Comparison of ENCODE assay signal across 33 mouse cellular contexts in the genomic region with DNA sequence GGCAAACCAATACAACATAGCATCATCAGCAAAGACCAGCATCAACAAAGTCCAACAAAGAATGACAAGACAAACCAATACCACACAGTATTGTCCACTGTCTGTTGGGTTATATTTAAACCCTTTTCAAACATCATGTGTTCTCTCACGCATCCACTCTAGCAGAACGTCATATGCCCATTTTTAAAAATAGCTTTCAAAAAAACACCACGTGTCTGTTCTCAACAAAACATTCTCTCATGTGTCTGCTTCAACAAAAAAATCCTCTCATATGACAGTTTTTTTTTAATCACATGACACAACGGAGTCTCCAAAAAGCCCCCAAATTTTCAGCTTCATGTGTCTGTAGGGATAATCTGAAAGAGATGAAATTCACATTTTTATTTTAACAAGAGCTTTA. TPM values are rescaled to one million over a fixed set of nuclear protein-coding genes. Genes with fewer than 3 reads are reported as not detected.
DNase-seq lines count a peak whose midpoint lies in the region; ATAC-seq and TF ChIP-seq lines count a peak whose summit lies in the region.
"Had no signal": no experiment of that assay in that cellular context is flagged by ENCODE, and none has a peak within 500 bp of the region (broad histone marks: within the 10 kb centered on the region; RNA-seq: fewer than 3 reads in every experiment).

No protein-coding gene starts in this region.

- WGBS in intestine, postnatal 0 days = 79% methylated on average over 4 of the region's 4 CpGs

- no peak for TF ChIP-seq EP300 in CH12.LX (IDR thresholded peaks at IDR 0.05; ENCODE audit: low read length)

- in situ Hi-C loops in CH12.LX (cut with MboI; ENCODE audit: low pct_ligation_motif_present, low pct_unique_long_range_greater_than_20kb, low sequenced_read_pairs) = no loop called here

- TF ChIP-seq RAD21 in CH12.LX (IDR thresholded peaks at IDR 0.05; ENCODE audit: low read depth, low read length) = no peak; the same call in 1 of the 2 replicates

- DNase-seq in spleen, postnatal 36 days (ENCODE audit: low spot score in 2 of 2) = peak; percentile 56 to 69
- DNase-seq in spleen, adult 12 weeks (ENCODE audit: low spot score) = no peak
- peak; percentile 30 for DNase-seq in CH12.LX (ENCODE audit: extremely low read depth)
- DNase-seq in naive thymus-derived CD4-positive, alpha-beta T cell, adult 2 months (ENCODE audit: low read depth) = peak; percentile 58
- no peak for DNase-seq in lung, postnatal 36 days
- DNase-seq in heart, postnatal 25 days (ENCODE audit: low spot score) = no peak
- DNase-seq: adrenal gland, postnatal 10 days; adrenal gland, postnatal 36 days; cerebellum, adult 11 months; cerebellum, adult 2 months; cerebellum, adult 9-11 months; cerebellum, postnatal 25 days; forebrain, postnatal 0 days; gastrocnemius, adult 2 months; gastrocnemius, postnatal 14 days; heart, adult 11 months; heart, postnatal 10 days; heart, postnatal 4 days had no signal

- H3K9me3 ChIP-seq in CH12.LX (replicated peaks; ENCODE audit: low read length) = no peaks in the 10 kb centered on the region
- no peaks in the 10 kb centered on the region for H3K9me3 ChIP-seq in intestine, postnatal 0 days (ENCODE audit: control insufficient read depth)
- H3K9me3 ChIP-seq: embryonic facial prominence, embryonic 12.5 days; embryonic facial prominence, embryonic 15.5 days; heart, embryonic 12.5 days; heart, embryonic 15.5 days; intestine, embryonic 15.5 days had no signal

- ATAC-seq in intestine, postnatal 0 days = no peak
- ATAC-seq: forebrain, embryonic 14.5 days; forebrain, postnatal 0 days; intestine, embryonic 15.5 days had no signal

- dilution Hi-C loops in CH12.LX (cut with MboI; ENCODE audit: extremely low pct_ligation_motif_present, extremely low pct_unique_long_range_greater_than_20kb, low sequenced_read_pairs) = no loop called here

- no peak overlapping the region for H3K27ac ChIP-seq in CH12.LX (ENCODE audit: insufficient read depth, low read depth)
- no peak overlapping the region for H3K27ac ChIP-seq in intestine, postnatal 0 days (ENCODE audit: low read depth, low read length)
- H3K27ac ChIP-seq: embryonic facial prominence, embryonic 12.5 days; embryonic facial prominence, embryonic 15.5 days; gastrocnemius, adult 2 months; heart, embryonic 15.5 days; hindbrain, embryonic 14.5 days; intestine, embryonic 15.5 days had no signal

- H3K4me1 ChIP-seq in CH12.LX (ENCODE audit: control insufficient read depth in 1 of 2, insufficient read depth in 2 of 2) = peaks cover 4 to 23% of the 10 kb centered on the region in 2 experiments; a peak in 3 of 4 replicates
- no peaks in the 10 kb centered on the region for H3K4me1 ChIP-seq in intestine, postnatal 0 days (replicated peaks; ENCODE audit: control insufficient read depth, insufficient read depth, low read length)
- H3K4me1 ChIP-seq: embryonic facial prominence, embryonic 12.5 days; embryonic facial prominence, embryonic 15.5 days; heart, embryonic 12.5 days; heart, embryonic 15.5 days; intestine, embryonic 15.5 days had no signal

- TF ChIP-seq POLR2A in CH12.LX (IDR thresholded peaks at IDR 0.05; ENCODE audit: low read depth, low read length) = no peak

- intact Hi-C loops in heart, postnatal 25 days (cut with DNase I) = no loop called here

- no peak overlapping the region for H3K9ac ChIP-seq in CH12.LX (ENCODE audit: insufficient read depth, low read depth)
- H3K9ac ChIP-seq in intestine, postnatal 0 days (ENCODE audit: low read depth, low read length) = no peak overlapping the region
- H3K9ac ChIP-seq: embryonic facial prominence, embryonic 12.5 days; embryonic facial prominence, embryonic 15.5 days; forebrain, postnatal 0 days; heart, embryonic 12.5 days; heart, embryonic 15.5 days; hindbrain, embryonic 14.5 days; intestine, embryonic 15.5 days had no signal

- no peaks in the 10 kb centered on the region for H3K27me3 ChIP-seq in CH12.LX (replicated peaks)
- no peaks in the 10 kb centered on the region for H3K27me3 ChIP-seq in intestine, postnatal 0 days (replicated peaks; ENCODE audit: control insufficient read depth, insufficient read depth, low read length)
- H3K27me3 ChIP-seq: embryonic facial prominence, embryonic 12.5 days; embryonic facial prominence, embryonic 15.5 days; heart, embryonic 12.5 days; heart, embryonic 15.5 days; intestine, embryonic 15.5 days had no signal

- no peak overlapping the region; the same call in 1 of the 2 replicates for H3K4me2 ChIP-seq in CH12.LX (ENCODE audit: insufficient read depth, low read depth, poor library complexity, severe bottlenecking)
- no peak overlapping the region for H3K4me2 ChIP-seq in intestine, postnatal 0 days (replicated peaks; ENCODE audit: low read depth)
- H3K4me2 ChIP-seq: embryonic facial prominence, embryonic 12.5 days; embryonic facial prominence, embryonic 15.5 days; heart, embryonic 12.5 days; heart, embryonic 15.5 days; hindbrain, embryonic 14.5 days; intestine, embryonic 15.5 days had no signal

- H3K79me2 ChIP-seq in CH12.LX (replicated peaks; ENCODE audit: control insufficient read depth, extremely low read depth, insufficient read depth, poor library complexity, severe bottlenecking) = no peaks in the 10 kb centered on the region

- no peaks in the 10 kb centered on the region for H3K36me3 ChIP-seq in CH12.LX (replicated peaks in 1 of 2; ENCODE audit: control insufficient read depth in 1 of 2, insufficient read depth in 1 of 2, low read length in 1 of 2)
- no peaks in the 10 kb centered on the region for H3K36me3 ChIP-seq in intestine, postnatal 0 days (ENCODE audit: control insufficient read depth, insufficient read depth)
- H3K36me3 ChIP-seq: embryonic facial prominence, embryonic 12.5 days; embryonic facial prominence, embryonic 15.5 days; heart, embryonic 12.5 days; heart, embryonic 15.5 days; intestine, embryonic 15.5 days had no signal

- H3K4me3 ChIP-seq in CH12.LX (replicated peaks in 1 of 3; ENCODE audit: low read depth in 2 of 3, low read length in 2 of 3, poor library complexity in 1 of 3) = no peak overlapping the region
- no peak overlapping the region for H3K4me3 ChIP-seq in intestine, postnatal 0 days (ENCODE audit: low read depth, low read length)
- H3K4me3 ChIP-seq: embryonic facial prominence, embryonic 12.5 days; embryonic facial prominence, embryonic 15.5 days; gastrocnemius, adult 2 months; heart, embryonic 12.5 days; heart, embryonic 15.5 days; intestine, embryonic 15.5 days had no signal

- TF ChIP-seq CTCF in CH12.LX (conservative IDR thresholded peaks at IDR 0.05 in 1 of 2, IDR thresholded peaks at IDR 0.05 in 1 of 2; ENCODE audit: low read depth in 2 of 2, low read length in 2 of 2) = no peak
- TF ChIP-seq CTCF in intestine, postnatal 0 days (IDR thresholded peaks at IDR 0.05; ENCODE audit: low read depth) = no peak

TF ChIP-seq in CH12.LX, 34 proteins besides CTCF, POLR2A, EP300 and RAD21 (continues in another document):
- TF ChIP-seq MAX (IDR thresholded peaks at IDR 0.05; ENCODE audit: low read length) (peak; percentile 81), IRF4 (IDR thresholded peaks at IDR 0.05; ENCODE audit: low read depth, low read length) (no peak), NELFE (IDR thresholded peaks at IDR 0.05; ENCODE audit: low read depth, low read length) (no peak), MAFK (IDR thresholded peaks at IDR 0.05; ENCODE audit: insufficient replicate concordance, low read length) (peak; percentile 31; the same call in 1 of the 2 replicates), ZC3H11A (IDR thresholded peaks at IDR 0.05; ENCODE audit: low read depth, low read length) (no peak), JUN (IDR thresholded peaks at IDR 0.05; ENCODE audit: insufficient read depth, low read depth, low read length) (no peak), ZNF384 (IDR thresholded peaks at IDR 0.05; ENCODE audit: low read depth, low read length) (peak; percentile 85), JUND (conservative IDR thresholded peaks at IDR 0.05; ENCODE audit: low read depth, low read length) (no peak), HCFC1 (IDR thresholded peaks at IDR 0.05; ENCODE audit: low read depth, low read length) (no peak), ZMIZ1 (IDR thresholded peaks at IDR 0.05; ENCODE audit: low read depth, low read length) (no peak), BHLHE40 (IDR thresholded peaks at IDR 0.05; ENCODE audit: low read depth, low read length) (peak; percentile 70), E2F4 (IDR thresholded peaks at IDR 0.05; ENCODE audit: insufficient replicate concordance, low read depth, low read length) (no peak), NRF1 (IDR thresholded peaks at IDR 0.05; ENCODE audit: low read depth, low read length) (no peak), USF1 (IDR thresholded peaks at IDR 0.05; ENCODE audit: low read depth, low read length) (peak; percentile 54), TBP (conservative IDR thresholded peaks at IDR 0.05; ENCODE audit: low read depth, low read length) (peak; percentile 65; the same call in 1 of the 2 replicates), MXI1 (IDR thresholded peaks at IDR 0.05; ENCODE audit: low read depth, low read length) (no peak; the same call in 1 of the 2 replicates), SMC3 (IDR thresholded peaks at IDR 0.05; ENCODE audit: low read depth, low read length) (no peak), MYC (IDR thresholded peaks at IDR 0.05; ENCODE audit: low read depth, low read length) (peak; percentile 61; the same call in 1 of the 2 replicates)

RNA-seq across cellular contexts. Expression of a gene that starts 12.4 kb away (rescaled TPM):
- total RNA-seq in CH12.LX (2012; rRNA removed) (0.21 TPM in 1 of 2 replicates, not detected in the other), CH12.LX (2014; rRNA removed) (not detected in 2 replicates)
- 0.29 TPM in 1 of 2 replicates, not detected in the other for polyA plus RNA-seq in CH12.LX (2012; ENCODE audit: insufficient read length, low read depth)
- polyA plus RNA-seq in intestine, postnatal 0 days (2015; fragmentation: Nextera tagmentation; extraction: Ambion mirVana) = 8.6 and 9.3 TPM in 2 replicates
- 1 to 10 TPM; 4.8 to 7.8 TPM for total RNA-seq in heart, postnatal 25 days (2021)
- total RNA-seq: common myeloid progenitor, adult 5-6 weeks; forebrain, postnatal 0 days; MEL had no signal
- polyA plus RNA-seq: C2C12 had no signal

RNA-seq across cellular contexts. Expression of a gene that starts 16.9 kb away (rescaled TPM):
- total RNA-seq in CH12.LX (2012; rRNA removed) (0.08 and 0.38 TPM in 2 replicates), CH12.LX (2014; rRNA removed) (0.54 and 2.5 TPM in 2 replicates)
- polyA plus RNA-seq in CH12.LX (2012; ENCODE audit: insufficient read length, low read depth) = 0.59 and 0.60 TPM in 2 replicates
- polyA plus RNA-seq in intestine, postnatal 0 days (2015; fragmentation: Nextera tagmentation; extraction: Ambion mirVana) = 0.85 and 1.4 TPM in 2 replicates
- total RNA-seq in heart, postnatal 25 days (2021) = not detected
- total RNA-seq: forebrain, postnatal 0 days; gastrocnemius, adult 2 months; gastrocnemius, postnatal 14 days; gastrocnemius, postnatal 4 days; heart, postnatal 10 days; heart, postnatal 4 days; MEL had no signal
- polyA plus RNA-seq: C2C12; forebrain, embryonic 11.5 days; forebrain, embryonic 14.5 days; heart, embryonic 12.5 days; hindbrain, embryonic 11.5 days had no signal

RNA-seq across cellular contexts. Expression of a gene that starts 51.7 kb away (rescaled TPM):
- total RNA-seq in CH12.LX (2012; rRNA removed) (1.4 and 1.8 TPM in 2 replicates), CH12.LX (2014; rRNA removed) (2.5 and 3.2 TPM in 2 replicates)
- 4.3 TPM in 2 replicates for polyA plus RNA-seq in CH12.LX (2012; ENCODE audit: insufficient read length, low read depth)
- polyA plus RNA-seq in intestine, postnatal 0 days (2015; fragmentation: Nextera tagmentation; extraction: Ambion mirVana) = 10.1 and 10.6 TPM in 2 replicates
- total RNA-seq in heart, postnatal 25 days (2021) = 1 to 10 TPM in 1 of 2 experiments, under 1 TPM in 1; 0.73 to 2.2 TPM
- total RNA-seq: MEL had no signal
- polyA plus RNA-seq: activated CD4-positive, CD25-positive, alpha-beta regulatory T cell, adult 4 months; C2C12 had no signal

RNA-seq across cellular contexts. Expression of a gene that starts 55.7 kb away (rescaled TPM):
- total RNA-seq in CH12.LX (2012; rRNA removed) (not detected in 2 replicates), CH12.LX (2014; rRNA removed) (not detected in 2 replicates)
- polyA plus RNA-seq in CH12.LX (2012; ENCODE audit: insufficient read length, low read depth) = not detected in 2 replicates
- 1.0 and 1.6 TPM in 2 replicates for polyA plus RNA-seq in intestine, postnatal 0 days (2015; fragmentation: Nextera tagmentation; extraction: Ambion mirVana)
- under 1 TPM; 0.36 to 0.56 TPM for total RNA-seq in heart, postnatal 25 days (2021)
- total RNA-seq: forebrain, postnatal 0 days; gastrocnemius, adult 2 months; MEL had no signal
- polyA plus RNA-seq: C2C12; embryonic facial prominence, embryonic 12.5 days; embryonic facial prominence, embryonic 15.5 days; forebrain, embryonic 11.5 days; forebrain, embryonic 14.5 days; forebrain, postnatal 0 days; heart, embryonic 12.5 days; hindbrain, embryonic 11.5 days; hindbrain, embryonic 14.5 days had no signal

Comparison
In these comparisons a context has a peak if more than half of its experiments do, and no peak if none do; other contexts are left out.
1. DNase-seq: peak in spleen, postnatal 36 days (2 of 2), CH12.LX (single experiment) and naive thymus-derived CD4-positive, alpha-beta T cell, adult 2 months (single experiment); none in spleen, adult 12 weeks (single experiment), lung, postnatal 36 days (single experiment) and heart, postnatal 25 days (single experiment).
2. RNA of a gene that starts 12.4 kb away (total RNA-seq): 4.8 to 7.8 TPM in heart, postnatal 25 days; 0.21 TPM in CH12.LX; every median in the first group is over 4 times any median in the second.